Mouse (Mus musculus) layer of hippocampus, adult 11-12 months (tissue): ENCODE results near the gene Pitpnm2.

Experiments
- DNase-seq: peaks from one replicate; pipeline ENCODE4 v3.0.0; 2022; ENCODE audit warnings: low spot score

Pitpnm2 gene

DNA sequence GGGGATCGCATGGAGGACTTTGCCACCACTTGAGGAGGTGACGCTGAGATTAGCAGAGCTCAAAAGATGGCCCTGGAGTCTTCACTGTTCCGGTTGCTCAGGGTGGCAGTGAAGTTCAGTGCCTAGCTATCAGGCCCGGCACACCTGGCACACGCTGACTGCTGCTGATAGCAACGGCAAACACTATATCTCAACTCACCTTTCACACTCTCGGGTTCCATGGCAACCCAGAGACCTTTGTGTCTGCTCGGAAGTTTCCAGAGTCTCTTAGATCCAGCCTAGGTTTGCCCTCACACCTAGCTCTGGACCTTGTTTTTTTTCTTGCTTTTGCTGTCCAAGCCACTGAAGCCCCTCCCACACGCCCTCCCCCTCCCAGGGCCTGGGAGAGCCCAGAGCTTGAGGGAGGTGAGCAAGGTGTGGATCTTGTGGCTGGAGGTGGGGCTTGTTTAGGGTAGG, 157.6 kb downstream of the Pitpnm2 start:
- DNase-seq, result no peak

DNA sequence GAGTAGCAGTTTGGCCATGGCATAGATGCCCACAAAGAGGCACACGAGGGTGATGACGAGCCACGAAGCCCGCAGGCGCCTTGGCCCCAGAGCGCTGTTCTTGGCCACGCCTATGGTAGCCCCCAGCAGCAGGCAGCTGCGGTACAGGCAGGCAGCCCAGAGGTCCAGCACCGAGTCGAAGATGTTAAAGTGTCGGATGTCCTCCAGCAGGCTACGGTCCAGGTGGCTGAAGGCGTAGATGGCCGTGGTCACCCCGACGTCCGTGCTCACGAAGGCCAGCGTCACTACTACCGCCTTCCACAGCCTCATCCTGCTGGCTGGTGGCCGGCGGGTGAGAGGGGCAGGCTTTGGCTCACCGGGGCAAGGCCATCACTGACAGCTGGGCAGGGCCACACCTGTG, 159.7 kb downstream of the Pitpnm2 start:
- DNase-seq, result no peak

DNA sequence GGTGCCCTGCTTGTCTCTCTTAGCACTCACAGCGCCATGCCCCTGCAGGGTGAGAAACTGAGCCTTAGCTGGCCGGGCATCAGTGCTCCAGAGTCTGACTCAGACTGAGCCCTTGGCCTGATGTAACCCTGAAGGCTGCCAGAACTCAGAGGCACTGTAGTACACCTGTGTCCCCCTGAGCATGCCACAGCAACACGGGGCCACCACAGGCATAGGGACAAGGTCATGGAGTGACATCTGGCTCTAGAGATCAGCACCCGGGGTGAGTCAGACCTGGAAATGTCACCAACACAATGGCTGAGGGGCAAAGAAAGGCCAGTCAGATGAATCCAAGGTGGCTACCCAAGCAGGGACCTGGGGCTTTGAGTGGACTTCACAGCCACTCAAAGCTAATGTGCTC, 162.7 kb downstream of the Pitpnm2 start:
- no peak for DNase-seq

DNA sequence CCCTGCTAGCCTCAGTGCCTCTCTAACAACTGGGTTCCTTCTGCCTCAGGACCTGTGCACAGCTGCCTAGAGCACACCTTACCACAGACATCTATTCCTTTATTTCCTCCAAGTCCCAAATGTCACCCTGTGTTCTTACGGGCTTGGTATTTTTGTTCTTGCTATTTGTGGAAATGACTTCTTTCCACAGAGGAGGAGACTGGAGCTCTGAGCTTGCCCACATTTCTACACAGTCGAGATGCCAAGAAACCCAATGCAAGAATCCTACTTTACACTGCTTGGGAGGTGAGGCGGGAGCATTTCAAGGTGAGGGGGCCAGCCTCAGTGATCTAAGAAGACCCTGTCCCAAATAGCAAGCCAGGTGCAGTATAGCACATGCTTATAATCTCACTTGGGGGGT, 164.0 kb downstream of the Pitpnm2 start:
- no peak for DNase-seq

DNA sequence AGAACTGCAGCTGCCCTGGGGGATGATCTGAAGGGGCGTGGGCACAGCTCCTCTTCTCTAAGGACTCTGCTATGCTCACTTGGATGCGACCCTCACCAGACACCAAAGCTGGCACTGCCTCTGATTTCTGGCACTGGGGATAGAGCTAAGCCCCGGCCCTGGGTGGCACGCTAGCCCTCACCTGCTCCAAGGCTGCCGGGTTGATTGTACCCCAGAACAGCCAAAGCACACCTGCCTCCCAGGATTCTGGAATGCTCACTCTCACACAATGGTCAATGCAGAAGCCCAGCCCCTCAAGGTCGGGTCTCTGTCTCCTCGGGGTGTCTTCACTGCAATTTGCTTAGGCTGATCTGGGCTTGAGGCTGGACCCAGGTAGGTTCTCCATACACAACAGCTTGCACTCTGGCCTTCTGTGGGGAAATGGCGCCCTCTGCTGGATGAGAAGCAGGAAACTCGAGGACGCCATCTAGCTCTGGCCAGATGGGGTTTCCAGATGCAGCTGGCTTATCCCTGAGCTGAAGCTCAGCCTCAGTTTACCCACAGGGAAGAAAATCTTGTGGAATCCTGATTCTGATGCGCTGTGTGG, 164.9 kb downstream of the Pitpnm2 start:
- peak; percentile 84 for DNase-seq

DNA sequence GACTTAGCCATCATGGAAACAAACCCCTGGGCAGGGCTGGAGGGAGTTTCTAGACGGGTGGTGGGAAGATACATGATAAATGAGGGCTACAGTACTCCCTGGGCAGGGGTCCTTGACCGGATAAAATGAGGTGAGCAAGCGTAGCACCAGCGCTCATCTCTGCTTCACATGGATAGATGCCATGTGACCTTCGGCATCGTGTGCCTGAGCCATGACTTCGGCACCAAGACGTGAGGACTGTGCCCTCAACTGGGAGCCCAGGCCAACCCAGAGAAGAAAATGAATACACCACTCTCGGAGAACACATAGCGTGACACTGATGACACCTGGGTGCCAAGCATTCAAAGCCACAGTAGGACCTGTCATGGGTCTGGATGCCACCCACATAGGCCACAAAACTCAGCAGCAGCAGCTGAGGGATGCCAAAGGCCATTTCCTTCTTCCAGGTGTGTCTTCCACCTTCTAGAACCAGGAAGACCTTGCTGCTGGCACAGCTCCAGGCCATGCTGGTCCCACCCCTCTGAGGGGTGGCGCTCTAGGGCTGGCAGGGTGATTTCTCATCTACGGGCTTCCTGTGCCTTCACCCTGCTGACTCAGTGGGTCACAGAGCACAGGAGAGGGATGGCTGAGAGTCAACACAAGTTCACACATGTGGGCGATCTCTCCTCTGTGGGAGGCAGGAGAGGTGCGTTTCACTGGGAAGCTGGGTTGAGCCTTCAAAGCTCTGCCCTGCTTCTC, 165.5 kb downstream of the Pitpnm2 start:
- DNase-seq, result no peak

DNA sequence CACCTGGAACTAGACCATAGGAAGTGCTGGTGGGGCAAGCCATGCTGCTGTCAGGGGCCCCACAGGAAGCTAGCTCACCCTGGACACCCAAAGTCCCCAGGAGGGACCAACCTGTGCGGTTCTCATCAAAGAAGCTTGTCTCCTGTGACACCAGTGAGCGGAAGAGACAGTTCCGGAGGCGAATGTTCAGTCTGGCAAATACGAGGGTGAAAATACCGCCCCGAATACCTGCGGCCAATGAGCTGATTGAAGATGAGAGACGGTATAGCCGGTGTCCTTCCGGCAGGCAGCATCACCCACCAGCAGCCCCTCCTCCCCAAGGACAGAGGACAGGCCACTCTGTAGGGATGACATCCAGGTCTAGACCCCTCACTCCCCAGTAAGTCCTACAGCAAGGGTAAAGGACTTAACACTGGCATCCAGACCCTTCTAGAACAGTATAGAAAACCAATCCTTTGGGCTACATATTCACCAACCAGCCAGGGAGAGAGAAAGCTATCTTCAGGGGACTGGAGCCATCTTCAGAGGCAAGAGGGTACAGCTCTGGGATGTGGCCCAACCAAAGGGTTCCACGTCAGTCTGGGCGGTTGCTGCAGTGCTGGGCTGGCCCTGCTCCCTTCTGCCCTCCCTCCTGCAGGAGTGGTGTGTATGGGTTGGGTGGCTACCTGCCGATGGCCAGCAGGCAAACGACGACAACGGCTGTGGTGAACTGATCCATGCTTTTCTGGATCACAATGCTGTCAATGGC, 166.4 kb downstream of the Pitpnm2 start:
- no peak for DNase-seq

DNA sequence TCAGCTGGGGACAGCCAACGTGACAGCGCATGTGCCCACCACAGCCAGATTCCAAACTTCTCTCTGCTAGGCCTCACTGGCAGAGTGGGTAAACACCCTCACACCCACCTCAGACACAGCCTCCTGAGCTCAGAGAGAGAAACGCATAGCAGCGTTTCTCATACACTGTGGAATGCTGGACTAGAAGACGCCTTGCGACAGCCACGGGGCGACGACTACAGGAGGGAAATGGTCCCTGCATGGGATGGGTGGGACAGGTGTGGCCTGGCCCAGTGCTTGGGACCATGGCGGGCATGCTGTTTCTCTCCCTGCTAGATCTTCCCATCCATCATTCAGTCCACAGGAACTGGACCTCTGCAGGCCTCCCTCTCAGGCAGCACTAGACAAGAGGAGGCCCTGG, 167.1 kb downstream of the Pitpnm2 start:
- no peak for DNase-seq

DNA sequence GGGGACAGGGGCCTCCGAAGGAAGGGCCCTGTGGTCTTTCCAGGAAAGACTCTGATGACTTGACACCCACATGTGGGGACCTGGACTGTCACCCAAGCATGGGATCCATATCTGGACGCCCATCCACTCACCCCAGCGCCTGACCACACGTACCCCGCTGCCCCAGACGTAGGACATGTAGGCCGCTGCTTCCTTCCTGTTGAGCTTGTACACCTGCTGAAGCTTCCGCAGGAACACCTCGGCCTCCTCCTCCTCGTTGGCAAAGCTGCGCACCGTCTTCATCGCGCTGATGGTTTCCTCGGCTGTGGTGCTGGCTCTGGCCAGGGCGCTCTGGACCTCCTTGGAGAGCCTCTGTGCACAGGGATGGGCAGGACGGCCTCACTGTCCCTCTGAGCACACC, 169.7 kb downstream of the Pitpnm2 start:
- DNase-seq, result no peak

DNA sequence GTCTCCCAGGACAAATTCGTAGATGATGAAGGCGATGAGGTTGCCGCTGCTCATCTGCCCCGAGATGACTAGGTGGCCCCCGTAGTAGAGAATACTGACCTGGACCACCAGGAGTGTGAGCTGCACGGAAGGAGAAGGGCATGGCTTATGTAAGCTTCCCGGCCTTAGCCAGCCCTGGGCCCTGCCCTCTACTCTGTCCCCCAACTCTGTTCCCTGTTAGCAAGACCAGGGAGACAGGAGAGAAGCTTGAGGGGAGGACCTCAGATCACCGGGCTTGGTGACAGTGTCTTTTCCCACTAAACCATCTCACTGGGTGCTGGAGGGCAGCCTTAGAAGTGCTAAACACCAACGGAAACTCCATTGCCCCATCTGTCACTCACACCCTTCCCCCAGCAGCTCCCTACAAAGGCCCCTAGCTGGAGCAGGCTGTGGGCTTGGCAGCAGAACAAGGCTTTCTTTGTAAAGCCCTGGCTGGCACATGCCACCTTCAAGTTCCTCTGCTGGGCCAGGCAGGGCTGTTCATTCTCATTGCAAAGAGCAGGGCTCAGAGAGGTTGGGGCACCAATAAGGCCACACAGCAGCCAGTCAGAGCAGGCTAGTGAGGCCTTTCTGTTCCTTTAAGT, 170.7 kb downstream of the Pitpnm2 start:
- peak; percentile 78 for DNase-seq

DNA sequence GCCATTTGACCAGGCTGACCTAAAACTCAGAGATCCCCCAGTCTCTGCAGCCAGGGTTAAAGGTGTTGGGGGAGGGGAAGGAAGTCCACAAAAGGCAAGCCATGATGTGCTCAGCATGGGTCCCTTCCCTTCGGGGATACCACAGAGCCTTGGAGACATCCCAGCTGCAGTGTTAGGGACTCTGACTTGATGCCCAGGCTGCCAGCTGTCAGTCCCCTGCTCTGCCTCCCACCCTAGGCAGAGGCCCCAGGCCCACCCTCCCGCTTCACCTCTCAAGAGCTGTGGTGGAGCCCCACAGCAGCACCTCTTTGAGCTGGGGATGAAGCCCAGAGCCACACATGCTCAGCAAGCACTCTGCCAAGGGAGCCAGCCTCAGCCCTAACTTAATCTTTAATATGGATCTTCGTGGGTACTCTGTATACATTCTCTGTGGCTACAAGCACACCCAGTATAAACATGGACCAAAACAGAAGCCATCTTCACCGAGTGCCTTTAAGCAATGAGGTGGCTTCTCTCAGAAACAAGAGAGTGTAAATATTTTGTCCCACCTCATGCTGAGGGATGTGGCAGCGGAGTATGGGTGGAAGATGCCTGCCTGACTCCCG, 171.6 kb downstream of the Pitpnm2 start:
- DNase-seq, result no peak

DNA sequence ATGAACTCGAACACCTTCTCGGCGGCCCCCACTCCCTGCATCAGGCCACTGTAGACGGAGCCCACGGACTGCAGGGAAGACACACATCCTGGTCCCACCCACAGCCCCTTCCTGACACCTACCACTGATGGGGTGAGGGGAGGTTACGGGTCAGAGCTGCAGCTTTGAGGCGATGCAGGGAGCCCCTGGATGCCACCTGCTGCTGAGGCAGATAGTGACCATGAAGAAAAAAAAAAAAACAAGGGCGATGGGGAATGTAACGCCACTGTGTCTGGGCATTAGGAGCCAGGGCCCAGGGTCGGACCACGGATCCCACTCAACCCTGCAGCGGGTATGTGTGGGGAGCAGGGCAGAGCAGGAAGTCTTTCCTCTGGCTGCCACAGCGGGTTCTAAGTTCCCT, 172.3 kb downstream of the Pitpnm2 start:
- DNase-seq, result no peak

DNA sequence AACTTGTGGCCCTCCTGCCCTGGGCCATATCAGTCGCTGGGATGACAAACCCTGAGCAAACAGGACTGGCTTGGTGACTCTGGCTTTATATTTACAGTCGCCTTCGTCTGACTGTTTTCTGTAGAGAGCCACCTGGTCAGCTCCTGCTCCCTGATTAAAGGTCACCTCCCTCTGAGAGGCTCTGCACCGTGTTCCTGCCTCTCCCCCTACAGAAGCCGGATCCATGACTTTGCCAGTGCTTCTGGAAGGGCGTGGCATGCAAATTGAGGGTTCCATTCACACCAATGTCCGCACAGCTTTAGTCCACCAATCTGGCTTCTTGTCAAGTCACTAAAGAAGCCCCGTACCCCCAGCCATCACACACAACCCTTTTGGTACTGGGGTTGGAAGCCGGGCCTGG, 173.0 kb downstream of the Pitpnm2 start:
- DNase-seq, result no peak

DNA sequence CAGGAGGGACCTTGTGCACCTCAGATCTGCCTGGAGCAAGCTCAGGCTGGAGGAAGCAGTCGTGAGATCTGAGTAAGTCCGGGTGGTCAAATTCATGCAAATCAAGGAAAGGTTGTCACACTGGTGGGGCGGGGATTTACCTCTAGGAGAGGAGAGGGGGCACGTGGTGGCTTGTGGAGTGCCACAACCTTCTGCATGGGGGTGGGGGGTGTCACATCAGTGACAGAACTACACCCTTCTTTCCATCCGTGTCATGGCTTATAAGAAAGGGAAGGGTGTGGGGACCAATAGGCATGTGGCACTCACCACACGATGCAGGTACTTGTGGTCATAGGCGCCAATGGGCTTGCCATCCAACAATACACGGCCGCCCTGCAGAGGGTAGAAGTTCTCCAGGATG, 173.8 kb downstream of the Pitpnm2 start:
- no peak for DNase-seq

DNA sequence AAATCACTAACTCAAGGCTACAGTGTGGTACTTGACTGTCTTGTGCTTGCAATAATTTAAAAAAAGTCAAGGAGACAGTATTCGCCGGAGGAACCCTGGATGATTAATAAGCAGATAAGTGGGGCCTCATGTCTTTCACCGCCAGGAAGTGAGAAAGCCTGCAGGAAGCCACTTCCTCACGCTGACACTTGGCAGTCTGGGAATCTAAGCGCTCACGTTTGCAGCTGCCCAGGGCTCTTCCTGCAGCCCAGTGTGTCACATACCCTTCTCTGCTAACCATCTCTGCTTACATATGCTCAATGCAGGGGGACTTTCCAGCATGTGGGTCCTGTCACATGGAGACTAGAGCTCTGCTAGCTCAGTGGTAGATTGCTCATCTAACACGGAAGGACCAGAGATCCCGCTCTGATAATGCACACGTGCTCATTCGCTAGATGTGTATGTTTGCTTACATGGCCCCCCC, 174.7 kb downstream of the Pitpnm2 start:
- no peak for DNase-seq

DNA sequence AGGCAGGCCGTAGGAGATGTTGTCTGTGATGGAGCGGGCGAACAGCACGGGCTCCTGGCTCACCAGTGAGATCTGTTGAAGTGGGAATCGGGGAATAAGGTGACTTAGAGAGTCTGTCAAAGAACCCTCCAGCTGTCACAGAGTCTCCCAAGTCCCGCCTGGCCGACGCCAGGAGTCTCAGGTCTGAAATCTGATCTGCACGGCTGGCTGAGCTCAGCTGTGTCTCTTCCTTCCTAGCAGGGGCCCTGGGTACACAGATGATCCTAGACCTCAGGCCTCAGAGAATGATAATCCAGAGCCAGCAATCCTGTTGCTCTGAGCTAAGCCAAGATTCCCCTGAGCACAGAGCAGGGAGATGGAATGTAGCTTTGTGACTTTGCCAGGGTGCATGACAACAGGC, 175.9 kb downstream of the Pitpnm2 start:
- no peak for DNase-seq

DNA sequence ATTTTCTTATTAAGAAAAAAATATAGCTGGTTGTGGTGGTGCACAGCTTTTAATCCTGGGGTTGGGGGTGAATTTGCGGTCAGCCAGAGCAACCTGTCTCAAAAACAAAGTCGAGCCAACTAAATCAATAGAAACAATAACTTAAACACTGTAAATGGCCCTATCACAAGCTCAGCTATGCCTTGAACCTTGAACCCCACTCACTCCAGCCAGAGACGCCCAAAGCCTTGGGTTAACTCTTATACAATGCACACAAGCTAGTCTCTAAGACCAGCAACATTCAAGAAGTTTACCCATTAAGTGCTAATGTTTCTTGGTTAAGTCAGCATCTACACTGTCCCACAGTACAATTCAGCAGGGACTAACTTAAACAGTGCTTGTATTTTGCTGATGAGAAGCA, 179.9 kb downstream of the Pitpnm2 start:
- DNase-seq, result no peak
